Mouse (Mus musculus) cerebellum, adult 11-12 months (tissue): ENCODE data around the gene Atxn7l3.
A peak's percentile ranks its signal among the peaks of the same experiment; 100 is the strongest.

ENCODE experiments used
- DNase-seq: peaks from one replicate; pipeline ENCODE4 v3.0.0; 2022

The Atxn7l3 gene

DNA sequence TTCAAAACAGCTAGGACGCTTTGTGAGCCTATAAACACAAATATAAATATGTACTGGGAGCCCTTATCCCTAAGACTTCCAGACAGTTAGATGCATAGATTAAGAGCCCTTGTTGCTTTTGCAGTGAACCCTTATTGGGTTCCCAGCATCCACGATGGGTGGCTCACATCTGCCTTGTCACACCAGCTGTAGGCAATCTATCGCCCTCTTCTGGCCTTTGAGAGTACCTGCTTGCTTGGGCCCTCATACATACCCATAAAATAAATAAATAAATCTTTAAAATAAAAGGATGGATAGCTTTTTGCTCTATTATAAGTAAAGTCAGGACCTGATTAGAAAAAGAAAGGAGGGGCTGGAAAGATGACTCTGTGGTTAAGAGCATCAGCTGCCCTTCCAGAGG lies 37.9 kb downstream of the Atxn7l3 start:
- no peak for DNase-seq

- DNase-seq: no peak
Measured at GRCm38 (mm10) chr11:102258095-102258494, 38.3 kb downstream of the Atxn7l3 start.

GRCm38 (mm10) chr11:102257514-102257913 lies 38.9 kb downstream of the Atxn7l3 start:
- DNase-seq: no peak

DNA sequence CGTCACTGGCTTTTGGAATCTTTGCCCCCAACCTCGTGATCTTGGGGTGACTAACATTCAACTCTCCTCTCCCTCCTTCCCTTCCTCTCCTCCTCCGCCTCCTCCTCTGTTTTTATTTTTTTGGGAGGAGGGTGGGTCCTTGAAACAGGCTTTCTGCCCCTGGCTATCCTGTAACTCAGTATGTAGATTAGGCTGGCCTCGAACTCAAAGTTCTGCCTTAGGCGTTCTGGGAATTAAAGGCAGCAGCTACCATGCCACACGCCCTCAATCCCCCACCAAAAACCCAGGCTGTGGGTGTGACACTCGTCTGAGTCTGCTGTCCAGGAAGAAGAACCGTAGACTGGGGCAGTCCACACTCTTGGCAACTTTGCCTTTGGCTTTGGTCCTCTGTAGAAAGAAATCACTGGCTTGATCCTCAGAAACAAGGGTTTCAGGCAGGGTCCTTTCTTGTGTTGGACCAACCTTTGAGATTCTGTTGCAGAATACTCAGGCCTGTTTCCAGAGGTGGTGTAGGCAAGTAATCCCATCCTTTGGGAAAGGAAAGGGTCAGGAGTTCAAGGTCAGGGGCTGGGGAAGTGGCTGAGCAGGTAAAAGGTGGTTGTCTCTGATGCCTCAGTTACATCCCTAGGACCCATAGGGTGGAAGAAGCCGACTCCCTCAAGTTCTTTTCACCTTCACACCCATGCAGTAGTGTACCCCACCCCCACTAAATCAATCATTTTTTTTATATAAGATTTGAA lies 46.9 kb downstream of the Atxn7l3 start:
- DNase-seq: no peak

DNA sequence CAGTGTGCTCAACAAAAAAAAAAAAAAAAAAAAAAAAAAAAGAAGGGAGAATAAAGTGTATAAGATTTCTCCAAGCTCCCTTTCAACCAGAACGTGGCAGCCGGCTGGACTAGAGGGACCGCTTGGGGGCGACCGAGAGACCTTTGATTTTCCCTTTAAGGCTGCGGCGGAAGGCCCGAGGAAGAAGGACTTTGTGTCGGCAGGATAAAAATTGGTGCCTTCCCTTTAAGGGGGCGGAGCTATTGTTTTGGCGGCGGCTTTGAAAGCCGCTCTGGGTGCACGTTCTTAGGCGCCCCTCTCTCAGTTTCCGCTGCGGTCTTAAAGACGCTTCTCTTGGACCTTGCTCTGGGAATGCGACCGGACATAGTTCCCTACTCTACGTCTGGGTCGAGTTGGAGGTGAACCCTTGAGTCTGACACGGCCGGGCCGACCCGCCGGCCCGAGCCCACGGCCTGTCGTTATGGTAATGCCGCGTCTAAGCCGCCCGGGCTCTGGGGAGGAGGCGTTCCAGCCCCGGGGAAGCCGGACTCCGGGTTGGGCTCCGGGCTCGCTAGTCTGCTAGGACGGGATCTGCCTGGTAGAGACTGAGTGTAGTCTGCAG lies 47.7 kb downstream of the Atxn7l3 start, which contains the start of gene BC030867:
BC030867 (plus strand) TSS at position 253 of the 601 bp plus-strand sequence.
- DNase-seq: peak; percentile 84

DNA sequence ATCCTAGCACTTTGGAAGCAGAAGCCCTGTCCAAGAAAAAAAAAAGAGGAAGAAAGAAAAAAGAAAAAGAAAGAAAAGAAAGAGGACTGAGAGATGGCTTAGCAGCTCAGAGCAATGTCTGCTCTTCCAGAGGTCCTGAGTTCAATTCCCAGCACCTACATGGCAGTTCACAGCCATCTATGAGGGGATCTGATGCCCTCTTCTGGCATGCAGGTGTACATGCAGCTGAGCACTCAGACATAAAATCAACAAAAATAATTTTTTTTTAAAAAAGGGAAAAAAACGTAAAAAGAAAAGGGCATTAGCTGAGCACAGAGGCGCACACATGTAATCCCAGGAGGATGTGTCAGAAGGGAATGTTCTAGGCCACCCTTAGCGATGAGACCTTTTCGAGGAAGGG lies 49.6 kb downstream of the Atxn7l3 start:
- DNase-seq: no peak

DNA sequence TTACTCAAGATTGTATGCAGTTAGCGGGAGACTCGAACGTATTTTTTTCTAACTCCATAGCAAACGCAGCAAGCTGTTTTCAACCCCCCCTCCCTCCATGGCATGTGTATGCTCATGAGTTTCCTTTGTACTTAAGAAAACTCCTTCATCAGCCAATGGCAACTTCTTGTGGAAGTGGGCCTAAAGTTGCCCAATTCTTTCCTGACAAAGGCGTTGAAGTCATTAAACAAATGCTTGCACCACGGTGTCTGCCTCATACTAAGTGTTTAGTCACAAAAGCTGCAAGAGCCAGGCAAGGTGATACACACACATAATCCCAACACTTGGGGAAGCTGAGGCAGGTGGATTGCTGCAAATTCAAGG lies 50.2 kb downstream of the Atxn7l3 start:
- no peak for DNase-seq

GRCm38 (mm10) chr11:102245581-102246272 lies 50.7 kb downstream of the Atxn7l3 start:
- no peak for DNase-seq

DNA sequence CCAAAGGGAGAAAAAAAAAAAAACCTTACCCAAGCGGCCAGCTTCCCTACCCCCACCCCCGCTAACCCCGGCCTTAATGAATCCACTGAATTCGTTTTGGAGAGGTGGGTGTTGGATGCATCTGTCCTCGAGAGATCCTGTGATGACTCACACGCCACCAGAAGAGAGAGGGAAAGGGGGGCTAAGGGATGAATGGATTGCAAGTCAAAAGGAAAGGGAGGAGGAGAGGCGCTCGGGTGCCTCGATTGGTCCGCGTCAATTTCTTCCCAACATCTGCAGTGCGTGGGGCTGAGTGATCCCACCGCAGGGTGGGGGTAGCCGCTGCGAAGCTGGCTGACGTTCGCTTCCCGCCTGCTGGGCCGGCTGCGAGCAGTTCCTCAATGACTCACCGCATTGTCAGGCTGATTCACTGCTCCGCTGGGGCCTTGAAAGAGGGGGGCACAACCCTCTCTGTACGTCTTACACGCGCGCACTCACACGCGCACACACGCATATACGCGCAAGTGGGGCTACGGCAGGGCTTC lies 51.4 kb downstream of the Atxn7l3 start:
- DNase-seq: peak; percentile 52

DNA sequence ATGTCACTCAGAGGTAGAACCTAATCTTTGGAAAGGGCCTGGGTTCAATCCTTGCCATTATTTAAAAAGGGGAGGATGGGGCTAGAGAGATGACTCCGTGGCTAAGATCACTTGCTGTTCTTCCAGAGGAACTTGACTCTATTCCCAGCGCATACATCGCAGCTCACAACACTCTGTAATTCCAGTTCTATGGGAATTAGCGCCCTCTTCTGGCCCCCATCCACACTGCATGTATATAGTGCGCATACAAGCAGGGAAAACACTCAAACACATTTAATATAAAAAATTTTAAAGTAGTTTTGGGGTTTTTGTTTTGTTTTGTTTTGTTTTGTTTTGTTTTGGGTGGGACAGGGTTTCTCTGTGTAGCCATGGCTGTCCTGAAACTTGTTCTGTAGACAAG lies 54.6 kb downstream of the Atxn7l3 start:
- DNase-seq: no peak

DNA sequence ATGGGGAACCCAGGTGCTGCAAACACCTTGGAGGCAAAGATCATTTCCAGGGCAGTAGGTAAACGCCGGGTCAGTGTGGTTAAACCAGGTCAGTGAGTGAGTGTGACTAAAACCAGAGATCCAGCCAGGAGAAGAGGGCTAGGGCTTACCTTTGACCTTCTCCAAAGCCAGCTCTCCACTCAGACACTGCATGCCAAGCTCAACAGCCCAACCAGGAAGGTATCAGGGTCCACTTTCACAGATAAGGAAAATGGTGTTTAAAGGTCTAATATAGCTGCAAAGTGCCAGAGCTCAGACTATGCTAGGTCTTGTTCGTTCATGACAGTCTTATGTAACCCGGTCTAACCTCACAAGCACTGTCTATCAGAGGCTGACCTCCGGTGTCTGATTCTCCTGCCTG lies 55.2 kb downstream of the Atxn7l3 start:
- no peak for DNase-seq

- DNase-seq: no peak
Measured at GRCm38 (mm10) chr11:102240636-102241035, 55.8 kb downstream of the Atxn7l3 start.
